Mouse (Mus musculus) forebrain, embryonic 15.5 days (tissue): Measurements from ENCODE around the gene Ndufaf5. TPM values are rescaled to one million over a fixed set of nuclear protein-coding genes. Genes with fewer than 3 reads are reported as not detected.
A peak's percentile ranks its signal among the peaks of the same experiment; 100 is the strongest.

Experiments used
- ATAC-seq: fragments of 200-750 bp; cut with Nextera tagmentation; replicated peaks from 2 replicates; pipeline ENCODE4 v1.8.0; 2017; ENCODE audit warnings: mild to moderate bottlenecking, moderate TSS enrichment, moderate library complexity
- H3K27ac ChIP-seq: fragments of 300-500 bp; sonication (generic); replicated peaks from 2 replicates; pipeline ENCODE4 v1.5.1; 2015; ENCODE audit warnings: mild to moderate bottlenecking, inconsistent platforms
- H3K27me3 ChIP-seq: fragments of 300-500 bp; sonication (generic); 2 replicates; pipeline ENCODE4 v1.6.1; 2015; ENCODE audit warnings: inconsistent platforms
- H3K36me3 ChIP-seq: fragments of 300-500 bp; sonication (generic); 2 replicates; pipeline ENCODE4 v1.6.1; 2015; ENCODE audit warnings: mild to moderate bottlenecking, inconsistent platforms
- H3K4me1 ChIP-seq: fragments of 300-500 bp; sonication (generic); 2 replicates; pipeline ENCODE4 v1.6.1; 2015; ENCODE audit warnings: inconsistent platforms
- H3K4me2 ChIP-seq: fragments of 300-500 bp; sonication (generic); replicated peaks from 2 replicates; pipeline ENCODE4 v1.6.1; 2015; ENCODE audit warnings: mild to moderate bottlenecking, inconsistent platforms
- H3K4me3 ChIP-seq: fragments of 300-500 bp; sonication (generic); 2 replicates; pipeline ENCODE4 v1.5.1; 2015; ENCODE audit warnings: mild to moderate bottlenecking, inconsistent platforms
- H3K9ac ChIP-seq: fragments of 300-500 bp; sonication (generic); replicated peaks from 2 replicates; pipeline ENCODE4 v1.6.1; 2015; ENCODE audit warnings: mild to moderate bottlenecking, inconsistent platforms
- H3K9me3 ChIP-seq: fragments of 300-500 bp; sonication (generic); 2 replicates; pipeline ENCODE4 v1.6.1; 2016; ENCODE audit warnings: inconsistent platforms
- WGBS: fragments of 180-500 bp; shearing (Covaris S2); methylation state at CpG from one replicate; pipeline ENCODE4 v1.1.7; 2015; ENCODE audit warnings: mixed read lengths; 5-methylcytosine and 5-hydroxymethylcytosine counted together
- polyA plus RNA-seq: library from polyadenylated mRNA; unstranded; fragments of >200 nt; fragmentation: Nextera tagmentation; extraction: Ambion mirVana; gene quantifications from 2 replicates; pipeline ENCODE4 v1.2.1, GENCODE M21; 2015

Ndufaf5 gene
- polyA plus RNA-seq, 1 experiment from 2014 or later: 46.9 TPM

GRCm38 (mm10) chr2:140215415-140215814 is 45.0 kb downstream of the Ndufaf5 start:
- WGBS: 48% methylated on average over 2 of the region's 2 CpGs
- H3K9ac ChIP-seq: no peak overlapping the region
- H3K4me2 ChIP-seq: no peak overlapping the region
- no peak overlapping the region for H3K4me3 ChIP-seq
- 0 out of 2 replicates have a peak overlapping the region, but pooled peaks have one; percentile 33 for H3K27ac ChIP-seq
- no peaks in the 10 kb centered on the region for H3K27me3 ChIP-seq
- H3K4me1 ChIP-seq: peaks cover 7% of the 10 kb centered on the region; the same call in 1 of the 2 replicates
- H3K36me3 ChIP-seq: no peaks in the 10 kb centered on the region
- no peaks in the 10 kb centered on the region for H3K9me3 ChIP-seq
- peak; percentile 53 for ATAC-seq

GRCm38 (mm10) chr2:140215965-140216364 is 45.5 kb downstream of the Ndufaf5 start:
- WGBS: 79% methylated on average over 1 of the region's 1 CpGs
- Histone ChIP-seq H3K4me1 (peaks cover 7% of the 10 kb centered on the region; the same call in 1 of the 2 replicates), H3K9me3 (no peaks in the 10 kb centered on the region), H3K4me3 (no peak overlapping the region), H3K27ac (peak overlapping the region; percentile 11; the same call in 1 of the 2 replicates), H3K9ac (no peak overlapping the region), H3K4me2 (no peak overlapping the region), H3K27me3 (no peaks in the 10 kb centered on the region), H3K36me3 (no peaks in the 10 kb centered on the region)
- peak; percentile 48; the same call in 1 of the 2 replicates for ATAC-seq

- no peak overlapping the region for H3K9ac ChIP-seq
- H3K4me3 ChIP-seq: no peak overlapping the region
- H3K36me3 ChIP-seq: no peaks in the 10 kb centered on the region
- ATAC-seq: 0 out of 2 replicates have a peak, but pooled peaks have one; percentile 23
- H3K4me2 ChIP-seq: no peak overlapping the region
- H3K4me1 ChIP-seq: peaks cover 3% of the 10 kb centered on the region; the same call in 1 of the 2 replicates
- no peak overlapping the region for H3K27ac ChIP-seq
- 57% methylated on average over 8 of the region's 8 CpGs for WGBS
- no peaks in the 10 kb centered on the region for H3K9me3 ChIP-seq
- no peaks in the 10 kb centered on the region for H3K27me3 ChIP-seq
Measured at GRCm38 (mm10) chr2:140220325-140220724, 49.9 kb downstream of the Ndufaf5 start.

- 60% methylated on average over 1 of the region's 1 CpGs for WGBS
- no peaks in the 10 kb centered on the region for H3K4me1 ChIP-seq
- no peak for ATAC-seq
- no peaks in the 10 kb centered on the region for H3K27me3 ChIP-seq
- H3K4me2 ChIP-seq: no peak overlapping the region
- H3K9ac ChIP-seq: no peak overlapping the region
- no peak overlapping the region for H3K27ac ChIP-seq
- H3K9me3 ChIP-seq: no peaks in the 10 kb centered on the region
- no peaks in the 10 kb centered on the region for H3K36me3 ChIP-seq
- H3K4me3 ChIP-seq: no peak overlapping the region
Measured at GRCm38 (mm10) chr2:140230295-140230694, 59.8 kb downstream of the Ndufaf5 start.

- WGBS: 55% methylated on average over 6 of the region's 6 CpGs
- H3K4me2 ChIP-seq: no peak overlapping the region
- H3K4me3 ChIP-seq: no peak overlapping the region
- no peak overlapping the region for H3K9ac ChIP-seq
- H3K36me3 ChIP-seq: no peaks in the 10 kb centered on the region
- no peak overlapping the region for H3K27ac ChIP-seq
- peak; percentile 91 for ATAC-seq
- no peaks in the 10 kb centered on the region for H3K27me3 ChIP-seq
- H3K9me3 ChIP-seq: no peaks in the 10 kb centered on the region
- no peaks in the 10 kb centered on the region; the same call in 1 of the 2 replicates for H3K4me1 ChIP-seq
Measured at GRCm38 (mm10) chr2:140237245-140237644, 66.8 kb downstream of the Ndufaf5 start.

- H3K36me3 ChIP-seq: no peaks in the 10 kb centered on the region
- H3K4me3 ChIP-seq: no peak overlapping the region
- H3K9me3 ChIP-seq: no peaks in the 10 kb centered on the region
- H3K4me2 ChIP-seq: no peak overlapping the region
- no peak overlapping the region for H3K27ac ChIP-seq
- no peaks in the 10 kb centered on the region for H3K27me3 ChIP-seq
- 56% methylated on average over 5 of the region's 5 CpGs for WGBS
- peaks cover 3% of the 10 kb centered on the region for H3K4me1 ChIP-seq
- H3K9ac ChIP-seq: no peak overlapping the region
- ATAC-seq: no peak
Measured at GRCm38 (mm10) chr2:140242398-140242797, 71.9 kb downstream of the Ndufaf5 start.

GRCm38 (mm10) chr2:140243105-140243504 is 72.7 kb downstream of the Ndufaf5 start:
- no peak overlapping the region for H3K27ac ChIP-seq
- no peaks in the 10 kb centered on the region for H3K27me3 ChIP-seq
- WGBS: 82% methylated on average over 5 of the region's 5 CpGs
- H3K9ac ChIP-seq: no peak overlapping the region
- ATAC-seq: 0 out of 2 replicates have a peak, but pooled peaks have one; percentile 53
- no peak overlapping the region for H3K4me2 ChIP-seq
- no peak overlapping the region for H3K4me3 ChIP-seq
- no peaks in the 10 kb centered on the region for H3K9me3 ChIP-seq
- H3K36me3 ChIP-seq: no peaks in the 10 kb centered on the region
- peaks cover 3% of the 10 kb centered on the region; the same call in 1 of the 2 replicates for H3K4me1 ChIP-seq

Other genes with a start within 250 kb of the Ndufaf5 start
- 20.5 and 24.6 TPM in 2 replicates for gene Tasp1, start 103.8 kb upstream of the Ndufaf5 start, polyA plus RNA-seq
- not detected in 2 replicates for gene Gm17374, start 18.6 kb upstream of the Ndufaf5 start, polyA plus RNA-seq
- gene Esf1, start 85 bp upstream of the Ndufaf5 start, polyA plus RNA-seq: 20.3 TPM in 2 replicates
- gene Sel1l2, start 219.1 kb downstream of the Ndufaf5 start, polyA plus RNA-seq: not detected in 2 replicates
- 90.6 and 93.1 TPM in 2 replicates for gene Macrod2, start 224.7 kb downstream of the Ndufaf5 start, polyA plus RNA-seq